Mouse (Mus musculus) A20 (cell line): ENCODE data around the gene Ddx43.

Experiments used
- DNase-seq: peaks from one replicate; pipeline ENCODE4 v3.0.0-alpha.2; 2011; ENCODE audit warnings: low read depth, low spot score

The Ddx43 gene

GRCm38 (mm10) chr9:78372827-78373504 is 22.6 kb upstream of the Ddx43 start:
- no peak for DNase-seq

GRCm38 (mm10) chr9:78374397-78374796 is 21.2 kb upstream of the Ddx43 start:
- DNase-seq: no peak

GRCm38 (mm10) chr9:78374885-78375389 is 20.6 kb upstream of the Ddx43 start:
- DNase-seq: no peak

GRCm38 (mm10) chr9:78375486-78375885 is 20.1 kb upstream of the Ddx43 start:
- DNase-seq: no peak

GRCm38 (mm10) chr9:78377546-78377945 is 18.0 kb upstream of the Ddx43 start:
- no peak for DNase-seq

GRCm38 (mm10) chr9:78378113-78378785 is 17.3 kb upstream of the Ddx43 start, which contains the start of gene Ooep:
TSS of gene Ooep (minus strand) at chr9:78378725.
- DNase-seq: no peak

- peak; percentile 53 for DNase-seq
Measured at GRCm38 (mm10) chr9:78385893-78386292, 9.7 kb upstream of the Ddx43 start.

GRCm38 (mm10) chr9:78386947-78387346 is 8.6 kb upstream of the Ddx43 start:
- no peak for DNase-seq

GRCm38 (mm10) chr9:78389981-78390380 is 5.6 kb upstream of the Ddx43 start:
- no peak for DNase-seq

GRCm38 (mm10) chr9:78393741-78394140 is 1.8 kb upstream of the Ddx43 start:
- DNase-seq: peak; percentile 71

- peak; percentile 27 for DNase-seq
Measured at GRCm38 (mm10) chr9:78394602-78395001, 975 bp upstream of the Ddx43 start.

GRCm38 (mm10) chr9:78395244-78395629 is 340 bp upstream of the Ddx43 start:
- no peak for DNase-seq

- peak; percentile 55 for DNase-seq
Measured at GRCm38 (mm10) chr9:78396517-78396916, 940 bp downstream of the Ddx43 start.

GRCm38 (mm10) chr9:78400570-78400969 is 5.0 kb downstream of the Ddx43 start:
- no peak for DNase-seq

- DNase-seq: no peak
Measured at GRCm38 (mm10) chr9:78401596-78401995, 6.0 kb downstream of the Ddx43 start.

GRCm38 (mm10) chr9:78427362-78427781 is 31.8 kb downstream of the Ddx43 start:
- DNase-seq: peak; percentile 62

GRCm38 (mm10) chr9:78428185-78428584 is 32.6 kb downstream of the Ddx43 start:
- no peak for DNase-seq

- DNase-seq: peak; percentile 67
Measured at GRCm38 (mm10) chr9:78428870-78429432, 33.4 kb downstream of the Ddx43 start.

GRCm38 (mm10) chr9:78429551-78429950 is 34.0 kb downstream of the Ddx43 start:
- peak; percentile 75 for DNase-seq

- DNase-seq: peak; percentile 87
Measured at GRCm38 (mm10) chr9:78430486-78430885, 34.9 kb downstream of the Ddx43 start.

- DNase-seq: no peak
Measured at GRCm38 (mm10) chr9:78432471-78432870, 36.9 kb downstream of the Ddx43 start.

- DNase-seq: peak; percentile 66
Measured at GRCm38 (mm10) chr9:78439426-78439825, 43.8 kb downstream of the Ddx43 start.

- no peak for DNase-seq
Measured at GRCm38 (mm10) chr9:78442237-78442578, 46.6 kb downstream of the Ddx43 start.
